Mouse (Mus musculus) embryonic facial prominence, embryonic 14.5 days (tissue): ENCODE data around the gene Malsu1. TPM values are rescaled to one million over a fixed set of nuclear protein-coding genes. Genes with fewer than 3 reads are reported as not detected.
A peak's percentile ranks its signal among the peaks of the same experiment; 100 is the strongest.

Source experiments
- ATAC-seq: fragments of 200-750 bp; cut with Nextera tagmentation; 2 replicates; pipeline ENCODE4 v1.8.0; 2017; ENCODE audit warnings: low read depth, moderate number of reproducible peaks, moderate TSS enrichment
- DNase-seq: peaks from one replicate; pipeline ENCODE4 v3.0.0-alpha.2; 2015; ENCODE audit warnings: low spot score
- H3K27ac ChIP-seq: fragments of 300-500 bp; sonication (generic); replicated peaks from 2 replicates; pipeline ENCODE4 v1.5.1; 2014; ENCODE audit warnings: low read depth, mild to moderate bottlenecking, low read length, moderate library complexity
- H3K27me3 ChIP-seq: fragments of 300-500 bp; sonication (generic); replicated peaks from 2 replicates; pipeline ENCODE4 v1.6.1; 2014; ENCODE audit warnings: low read length; ENCODE audit not compliant: control insufficient read depth, insufficient read depth
- H3K36me3 ChIP-seq: fragments of 300-500 bp; sonication (generic); 2 replicates; pipeline ENCODE4 v1.6.1; 2014; ENCODE audit warnings: low read length, mixed read lengths; ENCODE audit not compliant: control insufficient read depth, insufficient read depth
- H3K4me1 ChIP-seq: fragments of 300-500 bp; sonication (generic); 2 replicates; pipeline ENCODE4 v1.6.1; 2014; ENCODE audit warnings: antibody characterized with exemption, low read length; ENCODE audit not compliant: control insufficient read depth, insufficient read depth
- H3K4me2 ChIP-seq: fragments of 300-500 bp; sonication (generic); 2 replicates; pipeline ENCODE4 v1.6.1; 2014; ENCODE audit warnings: low read depth, mild to moderate bottlenecking, low read length, moderate library complexity, mixed read lengths
- H3K4me3 ChIP-seq: fragments of 300-500 bp; sonication (generic); 2 replicates; pipeline ENCODE4 v1.5.1; 2014; ENCODE audit warnings: low read depth, mild to moderate bottlenecking, low read length
- H3K9ac ChIP-seq: fragments of 300-500 bp; sonication (generic); 2 replicates; pipeline ENCODE4 v1.6.1; 2014; ENCODE audit warnings: low read depth, mild to moderate bottlenecking, low read length, moderate library complexity, mixed read lengths
- H3K9me3 ChIP-seq: fragments of 300-500 bp; sonication (generic); 2 replicates; pipeline ENCODE4 v1.6.1; 2016; ENCODE audit warnings: low read length; ENCODE audit not compliant: control insufficient read depth
- WGBS: fragments of 180-500 bp; shearing (Covaris S2); extraction: QIAGEN DNeasy Blood & Tissue Kit; methylation state at CpG from one replicate; pipeline ENCODE4 v1.1.7; 2014; 5-methylcytosine and 5-hydroxymethylcytosine counted together
- polyA plus RNA-seq: library from polyadenylated mRNA; unstranded; fragments of >200 nt; fragmentation: Nextera tagmentation; extraction: Ambion mirVana; gene quantifications from 2 replicates; pipeline ENCODE4 v1.2.1, GENCODE M21; 2014

Malsu1 gene
- 69.8 and 72.1 TPM in 2 replicates for polyA plus RNA-seq

DNA sequence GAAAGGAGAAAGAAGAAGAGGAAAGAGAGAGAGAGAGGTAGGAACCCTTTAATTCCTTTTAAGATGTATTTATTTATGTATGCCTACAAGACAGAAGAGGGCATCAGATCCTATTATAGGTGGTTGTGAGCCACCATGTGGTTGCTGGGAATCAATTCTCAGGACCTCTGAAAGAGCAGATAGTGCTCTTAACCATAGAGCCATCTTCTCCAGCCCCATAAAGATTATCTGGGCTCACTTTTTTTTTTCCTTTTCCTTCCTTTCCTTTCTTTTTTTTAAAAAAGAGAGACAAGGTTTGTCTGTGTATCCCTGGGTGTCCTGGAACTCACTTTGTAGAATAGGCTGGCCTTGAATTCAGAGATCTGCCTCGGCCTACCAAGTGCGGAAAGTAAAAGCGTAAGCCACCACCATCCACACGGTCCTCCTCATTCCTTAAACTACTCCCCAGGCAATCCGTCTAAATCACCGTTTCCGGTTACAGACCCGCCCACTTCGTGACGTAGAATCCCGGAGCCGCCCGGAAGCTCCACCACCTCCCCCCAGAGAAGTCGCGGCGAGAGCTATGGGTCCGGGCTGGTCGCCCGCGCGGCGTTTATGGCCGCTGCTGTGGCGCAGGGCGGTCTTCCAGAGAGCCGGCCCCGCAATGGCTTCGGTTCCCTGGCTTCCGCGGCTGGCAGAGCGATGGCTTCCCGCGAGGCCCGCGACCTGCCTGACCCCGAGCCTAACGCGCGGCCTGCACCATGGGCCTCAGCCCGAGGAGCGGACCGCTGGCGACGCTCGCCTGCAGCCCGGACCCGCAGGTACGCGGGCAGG, at the start of gene Malsu1:
Gene Malsu1, plus strand, starts transcription at position 492 of the 813 bp plus-strand sequence.
- Histone ChIP-seq H3K9me3 (no peaks in the 10 kb centered on the region), H3K4me1 (peaks cover 12% of the 10 kb centered on the region), H3K4me3 (peak within 1 kb of the TSS; percentile 98), H3K4me2 (peak within 1 kb of the TSS; percentile 73), H3K27ac (peak within 1 kb of the TSS; percentile 84), H3K9ac (peak within 1 kb of the TSS; percentile 96), H3K27me3 (no peaks in the 10 kb centered on the region), H3K36me3 (peaks cover 5% of the 10 kb centered on the region; the same call in 1 of the 2 replicates)
- under 1% methylated on average over 28 of the region's 49 CpGs for WGBS
- ATAC-seq, result peak; percentile 98
- DNase-seq, result peak; percentile 96

DNA sequence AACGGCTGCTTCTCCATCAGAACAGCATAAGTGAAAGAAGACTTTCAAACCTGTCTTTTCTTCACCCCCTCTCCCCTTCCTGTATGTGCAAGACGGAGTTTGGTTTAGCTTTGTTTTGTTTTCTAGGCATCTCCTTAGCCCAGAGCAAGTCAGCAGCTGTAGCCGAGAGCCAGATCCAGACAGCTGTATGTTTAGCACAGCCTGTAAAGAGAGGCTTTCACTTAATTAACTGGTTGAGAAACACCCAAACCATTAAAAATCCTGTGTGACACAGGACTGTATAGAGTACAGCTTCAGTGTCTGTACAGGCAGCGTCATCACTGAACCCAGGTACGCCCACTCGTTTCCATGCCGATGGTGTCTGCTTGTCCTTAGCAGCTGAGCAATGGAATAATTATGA, 48.3 kb upstream of the Malsu1 start:
- WGBS, result 75% methylated on average over 7 of the region's 7 CpGs
- no peaks in the 10 kb centered on the region for H3K9me3 ChIP-seq
- H3K27me3 ChIP-seq, result no peaks in the 10 kb centered on the region
- ATAC-seq (no peak), DNase-seq (no peak)
- no peaks in the 10 kb centered on the region for H3K36me3 ChIP-seq
- H3K4me2 ChIP-seq, result no peak overlapping the region
- H3K27ac ChIP-seq, result no peak overlapping the region
- no peak overlapping the region for H3K4me3 ChIP-seq
- H3K9ac ChIP-seq, result no peak overlapping the region
- no peaks in the 10 kb centered on the region for H3K4me1 ChIP-seq

DNA sequence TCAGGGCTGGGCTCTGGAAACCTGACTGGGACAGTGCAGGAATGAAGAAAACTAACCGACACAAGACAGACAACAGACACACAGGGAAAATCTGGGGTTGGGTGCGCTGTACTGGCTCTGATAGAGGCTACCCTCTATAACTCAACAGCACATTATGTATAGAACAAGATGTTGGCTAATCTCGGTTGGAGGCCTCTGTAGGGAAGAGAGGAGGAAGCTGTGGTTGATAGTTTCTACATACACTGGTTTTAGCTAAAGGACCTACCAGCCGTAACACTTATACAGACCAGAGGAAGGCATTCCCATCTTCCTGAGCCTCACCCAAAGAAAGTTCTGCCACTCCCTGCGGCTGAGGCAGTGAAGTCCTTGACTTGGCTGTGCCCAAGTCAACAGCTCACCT, 47.1 kb upstream of the Malsu1 start:
- Histone ChIP-seq H3K36me3 (no peaks in the 10 kb centered on the region), H3K9me3 (no peaks in the 10 kb centered on the region), H3K4me2 (no peak overlapping the region), H3K9ac (no peak overlapping the region), H3K4me3 (no peak overlapping the region), H3K4me1 (no peaks in the 10 kb centered on the region), H3K27me3 (no peaks in the 10 kb centered on the region), H3K27ac (no peak overlapping the region)
- ATAC-seq, result no peak
- no peak for DNase-seq
- 86% methylated on average over 5 of the region's 5 CpGs for WGBS

DNA sequence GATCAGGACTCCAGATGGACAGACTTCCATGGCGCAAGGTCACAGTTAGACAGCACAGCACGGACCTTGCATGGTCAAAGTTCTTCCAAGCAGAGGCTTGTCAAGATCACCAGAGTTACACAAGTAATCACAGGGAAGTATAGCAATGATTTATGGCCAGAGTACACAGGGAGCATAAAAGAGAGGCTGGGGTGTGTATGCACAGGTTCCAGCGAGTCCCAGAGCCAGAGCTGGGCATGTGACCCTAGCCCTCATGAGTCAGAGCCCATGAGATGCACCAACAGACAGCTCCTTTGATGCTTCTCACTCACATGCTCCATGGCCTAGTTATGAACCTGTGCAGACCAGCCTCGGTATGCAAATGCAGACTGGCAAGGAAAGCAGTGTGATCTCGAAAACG, 45.6 kb upstream of the Malsu1 start:
- no peak for DNase-seq
- 81% methylated on average over 6 of the region's 6 CpGs for WGBS

DNA sequence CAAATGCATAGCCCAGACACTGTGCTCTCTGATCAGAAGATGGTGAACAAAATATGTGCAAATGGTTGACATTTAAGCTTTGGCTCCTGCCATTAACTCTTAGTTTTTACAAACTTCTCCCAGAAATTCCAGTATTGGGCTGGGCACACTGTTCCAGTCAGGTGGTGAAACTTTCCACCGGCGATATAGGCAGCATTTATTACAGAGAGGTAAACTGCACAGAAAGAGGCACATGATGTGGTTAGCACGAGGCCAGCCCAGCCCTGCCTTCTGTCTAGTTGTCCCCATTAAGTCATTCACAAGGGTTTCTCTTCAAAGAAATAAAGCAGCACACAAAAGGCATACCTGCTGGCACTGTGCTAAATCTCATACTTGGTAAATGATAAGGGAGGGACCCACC, 44.9 kb upstream of the Malsu1 start:
- no peak overlapping the region for H3K27ac ChIP-seq
- no peak for ATAC-seq
- H3K4me3 ChIP-seq, result no peak overlapping the region
- no peaks in the 10 kb centered on the region for H3K9me3 ChIP-seq
- H3K27me3 ChIP-seq, result no peaks in the 10 kb centered on the region
- whole genome bisulfite sequencing, result 79% methylated on average over 3 of the region's 3 CpGs
- H3K36me3 ChIP-seq, result no peaks in the 10 kb centered on the region
- H3K9ac ChIP-seq, result no peak overlapping the region
- no peak for DNase-seq
- no peak overlapping the region for H3K4me2 ChIP-seq
- H3K4me1 ChIP-seq, result no peaks in the 10 kb centered on the region

More for the DNA sequence above, 45.6 kb upstream of the Malsu1 start:
- Histone ChIP-seq H3K9ac (no peak overlapping the region), H3K4me2 (no peak overlapping the region), H3K4me1 (no peaks in the 10 kb centered on the region), H3K27me3 (no peaks in the 10 kb centered on the region), H3K36me3 (no peaks in the 10 kb centered on the region), H3K9me3 (no peaks in the 10 kb centered on the region), H3K27ac (no peak overlapping the region), H3K4me3 (no peak overlapping the region)
- no peak for ATAC-seq

DNA sequence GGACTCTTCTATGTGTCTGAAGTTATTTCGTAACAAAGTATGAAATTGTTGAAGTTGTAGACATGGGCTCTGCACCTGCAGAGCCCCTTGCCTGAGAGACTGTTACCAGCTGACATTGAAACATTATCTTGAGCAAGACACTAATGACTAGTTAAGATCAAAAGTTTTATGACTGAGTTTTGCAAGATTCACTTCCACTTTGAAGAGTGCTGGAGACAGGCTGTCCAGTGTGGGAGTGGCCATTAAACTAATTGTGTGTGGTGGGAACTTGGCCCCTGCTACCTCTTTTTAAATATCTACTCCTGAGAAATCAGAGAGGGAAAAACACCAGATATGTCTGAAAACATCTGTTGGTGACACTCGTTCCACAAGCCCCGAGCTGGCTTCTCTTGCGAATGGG, 42.4 kb upstream of the Malsu1 start:
- Histone ChIP-seq H3K36me3 (no peaks in the 10 kb centered on the region), H3K9ac (no peak overlapping the region), H3K4me2 (no peak overlapping the region), H3K27me3 (no peaks in the 10 kb centered on the region), H3K4me3 (no peak overlapping the region), H3K4me1 (no peaks in the 10 kb centered on the region), H3K27ac (no peak overlapping the region), H3K9me3 (no peaks in the 10 kb centered on the region)
- DNase-seq (no peak), ATAC-seq (no peak)
- WGBS, result 68% methylated on average over 4 of the region's 4 CpGs

DNA sequence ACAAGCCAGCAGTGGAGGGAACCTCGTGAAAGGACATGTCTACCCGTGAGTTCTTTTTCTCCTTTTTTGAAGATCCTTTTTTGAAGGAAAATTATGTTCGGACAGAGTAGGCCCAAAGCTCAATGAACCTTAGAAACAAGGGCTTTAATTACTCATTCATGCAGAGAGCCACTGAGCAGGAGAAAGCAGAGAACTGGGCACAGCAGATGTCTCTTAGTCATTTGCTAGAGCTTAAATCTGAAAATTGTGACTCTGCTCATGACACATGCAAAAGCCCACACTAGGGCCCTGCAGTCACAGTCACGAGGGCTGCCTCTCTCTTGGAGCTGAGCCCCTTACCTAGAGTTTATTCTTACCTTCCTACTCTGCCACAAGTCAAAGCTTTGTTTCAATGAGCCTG, 40.8 kb upstream of the Malsu1 start:
- Histone ChIP-seq H3K4me3 (no peak overlapping the region), H3K9ac (no peak overlapping the region), H3K36me3 (no peaks in the 10 kb centered on the region), H3K4me1 (0 out of 2 replicates have a peak, but pooled peaks cover 3% of the 10 kb centered on the region), H3K4me2 (no peak overlapping the region), H3K27me3 (no peaks in the 10 kb centered on the region), H3K9me3 (no peaks in the 10 kb centered on the region), H3K27ac (no peak overlapping the region)
- DNase-seq (no peak), ATAC-seq (no peak)
- 70% methylated on average over 4 of the region's 4 CpGs for WGBS

DNA sequence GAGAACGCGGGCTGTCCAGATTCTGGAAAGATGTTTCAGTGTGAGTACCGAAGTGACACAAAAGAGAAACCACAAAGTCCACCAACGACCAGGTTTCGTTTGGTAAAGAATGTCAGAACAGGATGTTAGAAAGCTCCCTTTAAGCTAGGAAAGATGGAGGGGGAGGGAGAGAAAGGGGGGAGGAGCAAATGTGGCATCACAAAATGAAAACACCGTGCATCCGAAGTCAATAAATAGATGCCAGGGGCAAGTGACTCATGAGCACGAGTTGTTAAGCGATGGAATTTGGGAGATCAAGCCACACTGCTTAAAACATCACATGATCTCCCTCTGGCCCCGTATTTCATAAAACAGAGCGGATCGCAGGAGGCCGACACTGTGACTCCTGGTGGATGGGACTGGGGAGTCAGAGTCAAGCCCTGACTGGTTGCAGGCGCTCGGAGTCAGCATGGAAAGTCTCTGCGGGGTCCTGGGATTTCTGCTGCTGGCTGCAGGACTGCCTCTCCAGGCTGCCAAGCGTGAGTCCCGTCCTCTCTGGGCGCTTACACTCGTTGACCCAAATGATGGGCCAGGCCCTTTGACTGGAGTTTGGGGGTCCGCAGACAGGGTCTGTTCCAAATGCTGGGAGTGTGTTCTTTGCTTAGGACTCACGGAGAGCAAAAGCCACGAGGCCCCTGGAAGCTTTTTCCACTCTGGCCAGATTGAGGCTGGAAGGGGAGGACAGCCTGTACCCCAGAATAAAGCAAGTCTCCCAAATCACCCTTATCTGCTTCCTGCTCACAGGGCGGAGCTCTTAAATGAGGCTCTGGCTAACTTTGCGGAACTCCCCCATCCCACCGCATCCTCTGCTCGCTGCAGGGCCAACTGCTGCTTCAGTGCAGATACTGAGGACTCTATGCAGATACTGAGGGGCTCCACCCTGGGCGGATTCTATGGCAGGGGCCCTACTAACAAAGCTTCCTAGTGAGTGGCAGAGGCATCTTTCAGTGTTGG, 37.0 kb upstream of the Malsu1 start, which contains the start of gene Gpnmb:
Gene Gpnmb, plus strand, starts transcription at position 272 of the 993 bp plus-strand sequence.
- no peak within 1 kb of the TSS for H3K27ac ChIP-seq
- H3K9me3 ChIP-seq, result no peaks in the 10 kb centered on the region
- WGBS, result 29% methylated on average over 28 of the region's 28 CpGs
- H3K9ac ChIP-seq, result 0 out of 2 replicates have a peak within 1 kb of the TSS, but pooled peaks have one; percentile 15
- ATAC-seq, result 0 out of 2 replicates have a peak, but pooled peaks have one; percentile 30
- H3K4me2 ChIP-seq, result peak within 1 kb of the TSS; percentile 46
- 0 out of 2 replicates have a peak, but pooled peaks cover 3% of the 10 kb centered on the region for H3K4me1 ChIP-seq
- H3K4me3 ChIP-seq, result peak within 1 kb of the TSS; percentile 23
- DNase-seq, result no peak
- H3K27me3 ChIP-seq, result no peaks in the 10 kb centered on the region
- no peaks in the 10 kb centered on the region for H3K36me3 ChIP-seq
